ENCODE assay signal across 21 mouse cellular contexts in genomic region chr7:77558536-77558935, GRCm38 (mm10).
A peak's percentile ranks its signal among the peaks of the same experiment; 100 is the strongest.
DNase-seq lines count a peak whose midpoint lies in the region; ATAC-seq and TF ChIP-seq lines count a peak whose summit lies in the region.
"Had no signal": no experiment of that assay in that cellular context is flagged by ENCODE, and none has a peak within 500 bp of the region (broad histone marks: within the 10 kb centered on the region; RNA-seq: fewer than 3 reads in every experiment).

No protein-coding gene starts in this region.

- no peaks in the 10 kb centered on the region for H3K79me2 ChIP-seq in heart, adult 2 months (replicated peaks; ENCODE audit: control insufficient read depth, insufficient read depth, low read length)

- no peak overlapping the region for H3K4me2 ChIP-seq in stomach, postnatal 0 days (replicated peaks; ENCODE audit: low read depth)
- H3K4me2 ChIP-seq: embryonic facial prominence, embryonic 13.5 days; forebrain, embryonic 13.5 days; hindbrain, embryonic 12.5 days had no signal

- no peaks in the 10 kb centered on the region for H3K4me1 ChIP-seq in cerebellum, adult 2 months (ENCODE audit: control insufficient read depth, insufficient read depth, low read length)
- no peaks in the 10 kb centered on the region for H3K4me1 ChIP-seq in stomach, postnatal 0 days (replicated peaks; ENCODE audit: control insufficient read depth, insufficient read depth)
- H3K4me1 ChIP-seq in heart, adult 2 months (ENCODE audit: control insufficient read depth, insufficient read depth, low read length) = no peaks in the 10 kb centered on the region
- H3K4me1 ChIP-seq: embryonic facial prominence, embryonic 13.5 days; forebrain, embryonic 13.5 days; heart, embryonic 10.5 days; hindbrain, embryonic 12.5 days had no signal

- H3K36me3 ChIP-seq in stomach, postnatal 0 days (ENCODE audit: control insufficient read depth, insufficient read depth, low read length) = no peaks in the 10 kb centered on the region
- no peaks in the 10 kb centered on the region for H3K36me3 ChIP-seq in heart, adult 2 months (ENCODE audit: control insufficient read depth, insufficient read depth, low read length)
- H3K36me3 ChIP-seq: embryonic facial prominence, embryonic 13.5 days; heart, embryonic 10.5 days; hindbrain, embryonic 12.5 days had no signal

- H3K9ac ChIP-seq in stomach, postnatal 0 days (ENCODE audit: low read length) = no peak overlapping the region
- no peak overlapping the region for H3K9ac ChIP-seq in heart, adult 2 months (ENCODE audit: low read depth, low read length)
- H3K9ac ChIP-seq: embryonic facial prominence, embryonic 13.5 days; forebrain, embryonic 13.5 days; hindbrain, embryonic 12.5 days had no signal

- intact Hi-C loops in heart, adult 2 months (cut with DNase I) = no loop called here

- no peak for TF ChIP-seq CTCF in brain, embryonic 14.5 days (IDR thresholded peaks at IDR 0.05; ENCODE audit: borderline replicate concordance, extremely low read depth, insufficient read depth, insufficient read length)
- no peak for TF ChIP-seq CTCF in cerebellum, adult 2 months (IDR thresholded peaks at IDR 0.05; ENCODE audit: borderline replicate concordance, insufficient read depth, low read depth, low read length)
- no peak for TF ChIP-seq CTCF in stomach, postnatal 0 days (IDR thresholded peaks at IDR 0.05; ENCODE audit: low read depth)
- TF ChIP-seq CTCF in heart, adult 2 months (IDR thresholded peaks at IDR 0.05) = no peak

- H3K27me3 ChIP-seq in cerebellum, adult 2 months (ENCODE audit: control insufficient read depth, insufficient read depth, low read length) = no peaks in the 10 kb centered on the region
- H3K27me3 ChIP-seq in stomach, postnatal 0 days (ENCODE audit: control insufficient read depth, insufficient read depth, low read length) = no peaks in the 10 kb centered on the region
- no peaks in the 10 kb centered on the region for H3K27me3 ChIP-seq in heart, adult 2 months (ENCODE audit: control insufficient read depth, insufficient read depth, low read length)
- H3K27me3 ChIP-seq: embryonic facial prominence, embryonic 13.5 days; forebrain, embryonic 13.5 days; hindbrain, embryonic 12.5 days had no signal

- no peak overlapping the region for H3K4me3 ChIP-seq in cerebellum, adult 2 months (replicated peaks; ENCODE audit: insufficient read depth, low read depth, low read length)
- no peak overlapping the region for H3K4me3 ChIP-seq in stomach, postnatal 0 days (ENCODE audit: low read depth, low read length)
- no peak overlapping the region for H3K4me3 ChIP-seq in heart, adult 2 months
- H3K4me3 ChIP-seq: embryonic facial prominence, embryonic 13.5 days; forebrain, embryonic 13.5 days; gastrocnemius, adult 2 months; heart, embryonic 10.5 days; hindbrain, embryonic 12.5 days had no signal

- no peak overlapping the region for H3K27ac ChIP-seq in cerebellum, adult 2 months (ENCODE audit: insufficient read depth, low read length)
- no peak overlapping the region for H3K27ac ChIP-seq in stomach, postnatal 0 days (replicated peaks)
- H3K27ac ChIP-seq in heart, adult 2 months = no peak overlapping the region
- H3K27ac ChIP-seq: embryonic facial prominence, embryonic 13.5 days; forebrain, embryonic 13.5 days; gastrocnemius, adult 2 months; heart, embryonic 10.5 days; hindbrain, embryonic 12.5 days had no signal

- TF ChIP-seq EP300 in stomach, postnatal 0 days (optimal IDR thresholded peaks at IDR 0.05) = no peak
- TF ChIP-seq EP300 in heart, adult 2 months (IDR thresholded peaks at IDR 0.05; ENCODE audit: insufficient read depth, low read depth, low read length) = no peak

- peak; percentile 50 for DNase-seq in brain, adult 2 months (ENCODE audit: low read depth, low spot score)
- DNase-seq in brain, embryonic 14.5 days (ENCODE audit: low read depth) = peak; percentile 13
- DNase-seq in cerebellum, adult 2 months = peak; percentile 36 to 63
- DNase-seq in cerebellum, postnatal 10 days = peak; percentile 47 to 57
- no peak for DNase-seq in right cerebral cortex, adult 2 months (ENCODE audit: low spot score in 2 of 2)
- no peak for DNase-seq in stomach, postnatal 0 days (ENCODE audit: low spot score)
- no peak for DNase-seq in heart, adult 2 months
- no peak for DNase-seq in liver
- DNase-seq: adrenal gland, adult 2 months; adrenal gland, postnatal 25 days; gastrocnemius, adult 2 months; gastrocnemius, postnatal 25 days; heart, postnatal 10 days; heart, postnatal 4 days had no signal

- no peak for TF ChIP-seq POLR2A in brain, embryonic 14.5 days (IDR thresholded peaks at IDR 0.05; ENCODE audit: borderline replicate concordance, extremely low read depth, insufficient read depth, insufficient read length, poor library complexity, severe bottlenecking)
- TF ChIP-seq POLR2A in cerebellum, adult 2 months (IDR thresholded peaks at IDR 0.05; ENCODE audit: borderline replicate concordance, insufficient read depth, low read length) = no peak
- no peak for TF ChIP-seq POLR2A in heart, adult 2 months (IDR thresholded peaks at IDR 0.05; ENCODE audit: insufficient read depth, low read depth, low read length)

- no peak for ATAC-seq in stomach, postnatal 0 days (ENCODE audit: low FRiP score, low TSS enrichment)
- ATAC-seq: forebrain, embryonic 13.5 days; hindbrain, embryonic 16.5 days; inflammation-experienced regulatory T-cells, adult 6 months; intestine, postnatal 0 days had no signal

- 5% methylated on average over 4 of the region's 4 CpGs for WGBS in cerebellum, adult 2 months
- 58% methylated on average over 4 of the region's 4 CpGs for WGBS in stomach, postnatal 0 days
- 47% methylated on average over 4 of the region's 4 CpGs for WGBS in heart, adult 2 months

- H3K9me3 ChIP-seq in stomach, postnatal 0 days (ENCODE audit: control insufficient read depth, low read length) = no peaks in the 10 kb centered on the region
- H3K9me3 ChIP-seq: embryonic facial prominence, embryonic 13.5 days; forebrain, embryonic 13.5 days; heart, embryonic 10.5 days; hindbrain, embryonic 12.5 days had no signal

Comparison
In these comparisons a context has a peak if more than half of its experiments do, and no peak if none do; other contexts are left out.
1. DNase-seq: peak in brain, adult 2 months (single experiment), brain, embryonic 14.5 days (single experiment), cerebellum, adult 2 months (2 of 2) and cerebellum, postnatal 10 days (2 of 2); none in right cerebral cortex, adult 2 months (0 of 2), stomach, postnatal 0 days (single experiment), heart, adult 2 months (0 of 2) and liver (single experiment).